Mouse (Mus musculus) testis, adult 2 months (tissue): ENCODE data around the gene Itpripl1.

Experiments used
- CTCF ChIP-seq: fragments of 200-500 bp; IDR thresholded peaks from 2 replicates; pipeline ENCODE4 v1.5.1; 2012; ENCODE audit warnings: low read depth, mild to moderate bottlenecking, inconsistent platforms, low read length, moderate library complexity; ENCODE audit not compliant: control insufficient read depth, insufficient read depth, insufficient replicate concordance
- POLR2A ChIP-seq: fragments of 200-500 bp; IDR thresholded peaks from 2 replicates; pipeline ENCODE4 v1.6.1; 2012; ENCODE audit warnings: low read depth, mild to moderate bottlenecking, inconsistent platforms, low read length, moderate library complexity; ENCODE audit not compliant: control insufficient read depth

DNA sequence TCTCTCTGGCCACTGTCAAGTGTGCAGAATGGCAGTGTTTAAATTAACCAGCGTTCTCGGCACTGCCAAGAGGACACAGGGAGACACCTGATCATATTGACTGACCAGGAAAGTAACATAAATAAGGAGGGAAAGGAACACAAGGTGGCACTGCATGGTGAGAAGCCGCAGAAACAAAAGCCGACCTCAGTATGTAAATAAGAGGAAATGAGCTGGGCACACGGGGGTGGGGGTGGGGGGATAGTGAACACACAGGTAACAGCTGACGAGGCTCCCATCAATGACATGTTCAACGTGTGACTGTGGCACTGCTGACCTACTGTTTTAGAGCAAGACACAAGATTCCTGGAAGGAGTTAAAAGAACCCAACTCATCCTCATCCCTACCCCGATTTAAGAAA lies 11.9 kb downstream of the Itpripl1 start:
- TF ChIP-seq CTCF (no peak), POLR2A (no peak)
